Comparison of ENCODE assay signal across 11 mouse cellular contexts in genomic region chr12:108132450-108133070, GRCm38 (mm10). TPM values are rescaled to one million over a fixed set of nuclear protein-coding genes. Genes with fewer than 3 reads are reported as not detected.
A peak's percentile ranks its signal among the peaks of the same experiment; 100 is the strongest.
DNase-seq lines count a peak whose midpoint lies in the region; ATAC-seq and TF ChIP-seq lines count a peak whose summit lies in the region.
"Had no signal": no experiment of that assay in that cellular context is flagged by ENCODE, and none has a peak within 500 bp of the region (broad histone marks: within the 10 kb centered on the region; RNA-seq: fewer than 3 reads in every experiment).

No protein-coding gene starts in this region.

- 0 out of 2 replicates have a peak overlapping the region, but pooled peaks have one; percentile 8 for H3K27ac ChIP-seq in forebrain, embryonic 16.5 days (ENCODE audit: low read length)
- no peak overlapping the region for H3K27ac ChIP-seq in forebrain, embryonic 12.5 days
- 0 out of 2 replicates have a peak overlapping the region, but pooled peaks have one; percentile 3 for H3K27ac ChIP-seq in cortical plate, adult 2 months (ENCODE audit: insufficient read depth, low read length)
- no peak overlapping the region for H3K27ac ChIP-seq in kidney, postnatal 0 days
- H3K27ac ChIP-seq: hindbrain, embryonic 10.5 days; liver, embryonic 13.5 days had no signal

- H3K4me3 ChIP-seq in forebrain, embryonic 16.5 days (replicated peaks; ENCODE audit: low read length): no peak overlapping the region
- no peak overlapping the region for H3K4me3 ChIP-seq in forebrain, embryonic 12.5 days (replicated peaks)
- H3K4me3 ChIP-seq in cortical plate, adult 2 months (ENCODE audit: insufficient read depth, low read length): no peak overlapping the region
- H3K4me3 ChIP-seq in kidney, postnatal 0 days (replicated peaks; ENCODE audit: low read depth, low read length): no peak overlapping the region
- H3K4me3 ChIP-seq: hindbrain, embryonic 10.5 days; liver, embryonic 13.5 days had no signal

- no peak overlapping the region for H3K4me2 ChIP-seq in forebrain, embryonic 16.5 days (ENCODE audit: low read length)
- no peak overlapping the region for H3K4me2 ChIP-seq in forebrain, embryonic 12.5 days
- no peak overlapping the region for H3K4me2 ChIP-seq in kidney, postnatal 0 days (ENCODE audit: low read length)
- H3K4me2 ChIP-seq: liver, embryonic 13.5 days had no signal

- H3K9ac ChIP-seq in forebrain, embryonic 16.5 days (replicated peaks; ENCODE audit: low read depth, low read length): no peak overlapping the region
- H3K9ac ChIP-seq in forebrain, embryonic 12.5 days: no peak overlapping the region
- no peak overlapping the region for H3K9ac ChIP-seq in kidney, postnatal 0 days (ENCODE audit: low read depth, low read length)
- H3K9ac ChIP-seq: forebrain, postnatal 0 days; liver, embryonic 13.5 days had no signal

- peaks cover 5% of the 10 kb centered on the region; the same call in 1 of the 2 replicates for H3K4me1 ChIP-seq in forebrain, embryonic 16.5 days (replicated peaks; ENCODE audit: control insufficient read depth, insufficient read depth, low read length)
- 0 out of 2 replicates have a peak, but pooled peaks cover 4% of the 10 kb centered on the region for H3K4me1 ChIP-seq in forebrain, embryonic 12.5 days
- H3K4me1 ChIP-seq in cortical plate, adult 2 months (ENCODE audit: control insufficient read depth, insufficient read depth, low read length): peaks cover 6% of the 10 kb centered on the region
- no peaks in the 10 kb centered on the region for H3K4me1 ChIP-seq in kidney, postnatal 0 days (replicated peaks; ENCODE audit: insufficient read depth, low read length)

- ATAC-seq in forebrain, embryonic 16.5 days: no peak
- no peak for ATAC-seq in forebrain, embryonic 12.5 days (ENCODE audit: low FRiP score)
- peak; percentile 69 for ATAC-seq in kidney, postnatal 0 days (replicated peaks; ENCODE audit: low FRiP score, low read depth)
- no peak for ATAC-seq in megakaryocyte, adult 5-6 weeks (ENCODE audit: poor library complexity, severe bottlenecking)
- ATAC-seq: forebrain, postnatal 0 days; lung, postnatal 0 days had no signal

- TF ChIP-seq POLR2A in cortical plate, adult 2 months (IDR thresholded peaks at IDR 0.05; ENCODE audit: extremely low read depth, insufficient read depth, low read length): no peak

- no peaks in the 10 kb centered on the region for H3K27me3 ChIP-seq in forebrain, embryonic 16.5 days (replicated peaks; ENCODE audit: control insufficient read depth, insufficient read depth, low read length)
- H3K27me3 ChIP-seq in forebrain, embryonic 12.5 days: no peaks in the 10 kb centered on the region
- H3K27me3 ChIP-seq in kidney, postnatal 0 days (ENCODE audit: insufficient read depth, low read length): no peaks in the 10 kb centered on the region
- H3K27me3 ChIP-seq: liver, embryonic 13.5 days had no signal

- TF ChIP-seq CTCF in cortical plate, adult 2 months (IDR thresholded peaks at IDR 0.05; ENCODE audit: extremely low read depth, insufficient read depth, low read length): no peak
- TF ChIP-seq CTCF in kidney, postnatal 0 days (IDR thresholded peaks at IDR 0.05; ENCODE audit: low read depth): no peak

- 88% methylated on average over 8 of the region's 8 CpGs for WGBS in forebrain, embryonic 16.5 days
- WGBS in forebrain, embryonic 12.5 days: 90% methylated on average over 8 of the region's 8 CpGs
- WGBS in kidney, postnatal 0 days: 75% methylated on average over 8 of the region's 8 CpGs

- no peaks in the 10 kb centered on the region for H3K9me3 ChIP-seq in forebrain, embryonic 16.5 days (ENCODE audit: control insufficient read depth, low read length)
- H3K9me3 ChIP-seq in forebrain, embryonic 12.5 days: 0 out of 2 replicates have a peak, but pooled peaks cover 4% of the 10 kb centered on the region
- H3K9me3 ChIP-seq in kidney, postnatal 0 days (replicated peaks; ENCODE audit: low read length): no peaks in the 10 kb centered on the region
- H3K9me3 ChIP-seq: hindbrain, embryonic 10.5 days; liver, embryonic 13.5 days had no signal

- no peak for DNase-seq in kidney, postnatal 0 days (ENCODE audit: low spot score)
- peak; percentile 47 for DNase-seq in thymus, postnatal 0 days (ENCODE audit: low spot score)
- DNase-seq in spleen, postnatal 36 days (ENCODE audit: low spot score in 2 of 2): no peak
- DNase-seq: forebrain, postnatal 0 days; liver, embryonic 13.5 days had no signal

- peaks cover 7% of the 10 kb centered on the region; the same call in 1 of the 2 replicates for H3K36me3 ChIP-seq in forebrain, embryonic 16.5 days (ENCODE audit: control insufficient read depth, insufficient read depth)
- peaks cover 50% of the 10 kb centered on the region for H3K36me3 ChIP-seq in forebrain, embryonic 12.5 days (replicated peaks)
- H3K36me3 ChIP-seq in kidney, postnatal 0 days (ENCODE audit: insufficient read depth, low read length): 0 out of 2 replicates have a peak, but pooled peaks cover 22% of the 10 kb centered on the region

RNA-seq across cellular contexts. Expression of gene Setd3, which starts 46.6 kb away (rescaled TPM):
- 104 and 116 TPM in 2 replicates for polyA plus RNA-seq in forebrain, embryonic 16.5 days (2015; fragmentation: Nextera tagmentation; extraction: Ambion mirVana)
- polyA plus RNA-seq in forebrain, embryonic 12.5 days (2016; fragmentation: Nextera tagmentation; extraction: Ambion mirVana): 103 and 112 TPM in 2 replicates
- 107 and 110 TPM in 2 replicates for polyA plus RNA-seq in cortical plate, adult 2 months (2012; rRNA removed)
- 74.3 and 80.6 TPM in 2 replicates for polyA plus RNA-seq in kidney, postnatal 0 days (2015; fragmentation: Nextera tagmentation; extraction: Ambion mirVana)
- 82.6 and 83.6 TPM in 2 replicates for polyA plus RNA-seq in thymus, postnatal 0 days (2015; fragmentation: Nextera tagmentation; extraction: Ambion mirVana)
- 58.4 and 60.3 TPM in 2 replicates for total RNA-seq in megakaryocyte, adult 5-6 weeks (2015)
- total RNA-seq in megakaryocyte, adult 5-6 weeks (2017): 109 and 112 TPM in 2 replicates

RNA-seq across cellular contexts. Expression of gene Ccnk, which starts 46.8 kb away (rescaled TPM):
- 3.1 and 3.2 TPM in 2 replicates for polyA plus RNA-seq in forebrain, embryonic 16.5 days (2015; fragmentation: Nextera tagmentation; extraction: Ambion mirVana)
- polyA plus RNA-seq in forebrain, embryonic 12.5 days (2016; fragmentation: Nextera tagmentation; extraction: Ambion mirVana): 4.7 and 5.4 TPM in 2 replicates
- 24.0 and 24.8 TPM in 2 replicates for polyA plus RNA-seq in cortical plate, adult 2 months (2012; rRNA removed)
- polyA plus RNA-seq in kidney, postnatal 0 days (2015; fragmentation: Nextera tagmentation; extraction: Ambion mirVana): 2.8 and 3.3 TPM in 2 replicates
- polyA plus RNA-seq in thymus, postnatal 0 days (2015; fragmentation: Nextera tagmentation; extraction: Ambion mirVana): 4.0 and 4.7 TPM in 2 replicates
- total RNA-seq in megakaryocyte, adult 5-6 weeks (2015): 53.3 and 61.4 TPM in 2 replicates
- 8.3 and 14.5 TPM in 2 replicates for total RNA-seq in megakaryocyte, adult 5-6 weeks (2017)

Comparison
In these comparisons a context has a peak if more than half of its experiments do, and no peak if none do; other contexts are left out.
1. H3K27ac ChIP-seq: peak in forebrain, embryonic 16.5 days (single experiment) and cortical plate, adult 2 months (single experiment); none in forebrain, embryonic 12.5 days (single experiment) and kidney, postnatal 0 days (single experiment).